Mouse (Mus musculus) thymus, adult 2 months (tissue): Measurements from ENCODE around the gene Ryr3.

Source experiments
- CTCF ChIP-seq: fragments of 200-500 bp; IDR thresholded peaks from 2 replicates; pipeline ENCODE4 v1.5.1; 2012; ENCODE audit warnings: mild to moderate bottlenecking, control low read depth, low read length, moderate library complexity, borderline replicate concordance; ENCODE audit not compliant: control insufficient read depth, poor library complexity, insufficient read depth; ENCODE audit errors: extremely low read depth
- POLR2A ChIP-seq: fragments of 200-500 bp; IDR thresholded peaks from 2 replicates; pipeline ENCODE4 v1.6.1; 2012; ENCODE audit warnings: mild to moderate bottlenecking, low read length, control low read depth, moderate library complexity; ENCODE audit not compliant: control insufficient read depth, poor library complexity, insufficient read depth; ENCODE audit errors: extremely low read depth

DNA sequence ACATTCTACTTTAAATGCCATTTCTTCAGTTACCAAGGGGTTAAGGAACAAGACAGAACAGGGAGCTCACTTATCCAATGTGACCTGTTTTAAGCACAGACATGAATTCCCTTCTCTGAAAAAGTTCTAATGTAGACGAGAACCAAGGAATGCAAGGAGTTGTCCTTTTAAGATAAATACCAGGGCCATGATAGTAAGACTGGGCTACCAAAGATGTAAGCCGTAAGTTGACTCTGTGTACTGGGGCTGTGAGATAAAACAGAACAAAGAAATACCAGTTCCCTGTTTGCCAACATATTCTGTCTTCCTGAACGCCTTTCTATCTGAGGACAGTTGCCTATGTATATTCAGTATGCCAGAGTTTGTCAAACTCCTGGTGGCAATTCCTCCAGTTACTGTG is 547.4 kb downstream of the Ryr3 start:
- TF ChIP-seq CTCF (no peak), POLR2A (no peak)
